Mouse (Mus musculus): ENCODE data around the gene Barx2. TPM values are rescaled to one million over a fixed set of nuclear protein-coding genes. Genes with fewer than 3 reads are reported as not detected.

Gene Barx2
- polyA plus RNA-seq, 1 experiment, result 0.14 TPM

DNA sequence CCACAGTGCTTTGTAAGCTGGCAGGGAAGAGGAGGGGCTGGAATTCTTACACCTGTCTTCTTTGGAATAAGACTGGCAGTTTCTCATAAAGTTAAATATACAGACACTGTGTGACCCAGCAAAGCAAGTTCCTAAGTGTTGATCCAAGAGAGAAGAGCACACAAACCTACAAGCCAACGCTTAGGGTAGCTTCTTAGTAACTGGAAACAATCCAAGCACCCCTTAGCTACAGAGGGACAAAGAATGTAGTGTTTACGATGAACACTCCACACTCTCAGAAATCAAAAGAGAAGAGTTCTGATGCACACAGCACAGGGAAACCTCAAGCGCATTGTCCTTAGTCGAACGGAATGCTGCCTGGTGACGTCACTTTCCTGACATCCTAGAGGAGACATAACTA, 49.4 kb downstream of the Barx2 start:
- TF ChIP-seq CTCF (IDR thresholded peaks at IDR 0.05; ENCODE audit: control insufficient read depth, insufficient read depth, insufficient replicate concordance, low read depth, low read length) (no peak), POLR2A (IDR thresholded peaks at IDR 0.05; ENCODE audit: control insufficient read depth, low read depth, low read length) (no peak)
- Histone ChIP-seq H3K27ac (ENCODE audit: control insufficient read depth, insufficient read depth, low read depth, low read length) (no peak overlapping the region), H3K27me3 (ENCODE audit: control insufficient read depth, insufficient read depth, low read length) (no peaks in the 10 kb centered on the region), H3K4me3 (ENCODE audit: control insufficient read depth, low read depth, low read length) (no peak overlapping the region), H3K4me1 (ENCODE audit: control insufficient read depth, insufficient read depth, low read length) (no peaks in the 10 kb centered on the region; the same call in 1 of the 2 replicates), H3K36me3 (ENCODE audit: control insufficient read depth, insufficient read depth, low read length) (no peaks in the 10 kb centered on the region)

DNA sequence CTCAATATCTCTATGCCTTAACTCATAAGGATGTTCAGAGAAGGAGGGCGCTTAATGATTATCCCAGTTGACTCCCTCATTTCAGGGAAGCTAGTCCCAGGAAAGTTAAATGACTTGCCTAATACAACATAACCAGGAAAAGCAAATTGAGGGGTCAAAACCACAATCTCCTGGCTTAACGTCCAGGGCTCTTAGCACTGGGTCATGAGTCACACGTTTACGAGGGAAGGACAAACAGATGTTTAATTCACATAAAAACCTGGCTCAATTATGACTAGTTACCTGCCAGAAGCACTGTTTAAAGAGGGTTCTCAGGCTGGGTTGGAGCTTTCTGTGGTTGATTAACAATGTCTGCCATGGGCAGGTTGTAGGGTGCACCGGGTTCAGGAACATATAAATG, 53.8 kb downstream of the Barx2 start:
- H3K4me1 ChIP-seq (ENCODE audit: control insufficient read depth, insufficient read depth, low read length), result peaks cover 4% of the 10 kb centered on the region; the same call in 1 of the 2 replicates
- H3K4me3 ChIP-seq (ENCODE audit: control insufficient read depth, low read depth, low read length), result no peak overlapping the region
- TF ChIP-seq POLR2A (IDR thresholded peaks at IDR 0.05; ENCODE audit: control insufficient read depth, low read depth, low read length) (no peak), CTCF (IDR thresholded peaks at IDR 0.05; ENCODE audit: control insufficient read depth, insufficient read depth, insufficient replicate concordance, low read depth, low read length) (no peak)
- no peaks in the 10 kb centered on the region for H3K36me3 ChIP-seq (ENCODE audit: control insufficient read depth, insufficient read depth, low read length)
- no peak overlapping the region for H3K27ac ChIP-seq (ENCODE audit: control insufficient read depth, insufficient read depth, low read depth, low read length)
- H3K27me3 ChIP-seq (ENCODE audit: control insufficient read depth, insufficient read depth, low read length), result no peaks in the 10 kb centered on the region

DNA sequence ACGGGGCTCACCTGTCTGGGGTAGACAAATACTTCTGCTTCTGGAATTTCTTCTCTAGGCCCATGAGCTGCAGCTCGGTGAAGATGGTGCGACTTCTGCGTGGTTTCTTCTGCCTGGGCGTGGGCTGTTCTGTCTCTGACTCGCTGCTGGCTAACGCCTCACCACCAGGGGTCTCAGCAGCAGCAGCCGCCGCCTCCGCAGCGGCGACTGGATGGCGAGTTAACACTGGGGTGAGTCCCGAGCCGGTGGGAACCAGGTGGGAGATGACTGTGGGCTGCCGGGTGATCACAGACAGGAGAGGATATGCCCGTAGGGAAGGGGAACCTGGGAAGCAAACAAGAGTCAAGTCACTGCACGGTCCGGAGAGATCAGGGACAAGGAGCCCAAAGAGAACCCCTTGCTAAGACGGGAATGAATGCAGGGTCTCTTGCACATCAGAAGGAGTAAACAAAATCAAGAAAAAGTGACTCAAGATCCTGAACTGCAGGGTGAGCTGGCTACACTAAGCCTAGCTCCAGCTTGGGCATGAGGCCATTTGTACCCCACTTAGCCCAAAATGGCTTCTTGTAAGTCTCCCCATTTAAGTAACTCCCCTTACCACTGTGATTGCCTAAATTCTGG, 54.4 kb downstream of the Barx2 start:
- Histone ChIP-seq H3K36me3 (ENCODE audit: control insufficient read depth, insufficient read depth, low read length) (no peaks in the 10 kb centered on the region), H3K27me3 (ENCODE audit: control insufficient read depth, insufficient read depth, low read length) (no peaks in the 10 kb centered on the region), H3K27ac (ENCODE audit: control insufficient read depth, insufficient read depth, low read depth, low read length) (no peak overlapping the region), H3K4me3 (ENCODE audit: control insufficient read depth, low read depth, low read length) (no peak overlapping the region), H3K4me1 (ENCODE audit: control insufficient read depth, insufficient read depth, low read length) (peaks cover 4% of the 10 kb centered on the region; the same call in 1 of the 2 replicates)
- no peak for TF ChIP-seq POLR2A (IDR thresholded peaks at IDR 0.05; ENCODE audit: control insufficient read depth, low read depth, low read length)
- TF ChIP-seq CTCF (IDR thresholded peaks at IDR 0.05; ENCODE audit: control insufficient read depth, insufficient read depth, insufficient replicate concordance, low read depth, low read length), result no peak; the same call in 1 of the 2 replicates

DNA sequence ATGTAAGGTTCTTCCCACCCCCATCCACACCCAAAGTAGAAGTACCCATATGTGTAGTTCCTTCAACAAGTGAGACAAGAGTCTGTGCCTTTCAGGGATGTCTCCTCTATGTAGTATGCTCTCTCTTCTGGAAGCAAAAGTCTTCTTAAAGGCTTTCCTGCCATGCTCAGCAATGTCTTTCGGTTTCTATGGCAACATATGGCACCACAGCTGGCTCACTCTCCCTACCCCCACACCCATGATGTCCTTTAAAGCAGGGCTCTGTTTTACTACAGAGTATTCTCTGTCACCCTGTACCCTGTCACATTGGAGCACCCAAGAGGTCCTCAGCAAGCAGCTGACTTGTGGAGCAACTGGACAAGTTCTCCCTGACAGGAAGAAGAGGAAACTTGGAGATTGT, 55.8 kb downstream of the Barx2 start:
- no peaks in the 10 kb centered on the region for H3K27me3 ChIP-seq (ENCODE audit: control insufficient read depth, insufficient read depth, low read length)
- H3K4me3 ChIP-seq (ENCODE audit: control insufficient read depth, low read depth, low read length), result no peak overlapping the region
- no peaks in the 10 kb centered on the region for H3K36me3 ChIP-seq (ENCODE audit: control insufficient read depth, insufficient read depth, low read length)
- TF ChIP-seq POLR2A (IDR thresholded peaks at IDR 0.05; ENCODE audit: control insufficient read depth, low read depth, low read length) (no peak), CTCF (IDR thresholded peaks at IDR 0.05; ENCODE audit: control insufficient read depth, insufficient read depth, insufficient replicate concordance, low read depth, low read length) (no peak)
- H3K4me1 ChIP-seq (ENCODE audit: control insufficient read depth, insufficient read depth, low read length), result peaks cover 4% of the 10 kb centered on the region; the same call in 1 of the 2 replicates
- no peak overlapping the region for H3K27ac ChIP-seq (ENCODE audit: control insufficient read depth, insufficient read depth, low read depth, low read length)

DNA sequence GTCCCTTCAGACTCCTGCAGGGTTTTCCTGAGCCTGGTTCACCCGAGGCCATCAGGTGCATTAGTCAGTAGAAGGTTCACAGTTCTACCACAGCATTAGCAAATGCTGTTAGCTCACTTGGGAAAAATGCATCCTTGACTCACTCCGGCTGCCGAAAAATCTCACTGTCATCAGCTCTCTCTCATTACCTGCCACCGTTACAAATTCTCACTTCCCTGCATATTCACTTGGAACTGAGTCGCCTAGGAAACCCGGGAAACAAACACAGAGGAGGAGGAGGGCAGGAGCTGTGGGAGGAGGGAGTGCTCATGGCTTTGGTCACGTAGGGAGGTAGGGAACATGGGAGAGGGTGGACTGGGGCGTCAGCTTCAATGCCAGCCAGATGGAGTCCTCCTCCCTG, 56.8 kb downstream of the Barx2 start:
- no peak overlapping the region for H3K4me3 ChIP-seq (ENCODE audit: control insufficient read depth, low read depth, low read length)
- TF ChIP-seq CTCF (IDR thresholded peaks at IDR 0.05; ENCODE audit: control insufficient read depth, insufficient read depth, insufficient replicate concordance, low read depth, low read length) (no peak), POLR2A (IDR thresholded peaks at IDR 0.05; ENCODE audit: control insufficient read depth, low read depth, low read length) (no peak)
- no peak overlapping the region for H3K27ac ChIP-seq (ENCODE audit: control insufficient read depth, insufficient read depth, low read depth, low read length)

DNA sequence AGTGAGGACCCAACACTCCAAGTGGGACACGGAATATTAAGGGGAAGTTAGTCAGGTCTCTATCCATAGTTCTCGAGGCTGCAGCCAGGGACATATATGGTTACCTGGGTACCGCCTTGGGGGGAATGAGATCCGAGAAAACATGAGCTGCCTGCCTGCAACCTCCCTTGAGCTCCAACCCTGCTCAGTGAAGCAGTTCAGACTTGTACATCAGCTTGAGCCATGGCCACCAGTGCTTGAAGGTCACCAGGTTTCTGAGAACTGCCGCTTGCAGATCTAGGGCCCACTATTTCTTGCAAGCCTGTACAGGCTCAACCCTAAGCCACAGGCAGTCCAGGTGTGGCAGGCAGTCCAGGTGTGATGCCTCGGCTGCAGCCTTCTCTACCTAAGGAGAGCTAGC, 57.6 kb downstream of the Barx2 start:
- Histone ChIP-seq H3K4me1 (ENCODE audit: control insufficient read depth, insufficient read depth, low read length) (peaks cover 4% of the 10 kb centered on the region; the same call in 1 of the 2 replicates), H3K36me3 (ENCODE audit: control insufficient read depth, insufficient read depth, low read length) (no peaks in the 10 kb centered on the region), H3K27ac (ENCODE audit: control insufficient read depth, insufficient read depth, low read depth, low read length) (no peak overlapping the region), H3K27me3 (ENCODE audit: control insufficient read depth, insufficient read depth, low read length) (no peaks in the 10 kb centered on the region), H3K4me3 (ENCODE audit: control insufficient read depth, low read depth, low read length) (no peak overlapping the region)
- TF ChIP-seq CTCF (IDR thresholded peaks at IDR 0.05; ENCODE audit: control insufficient read depth, insufficient read depth, insufficient replicate concordance, low read depth, low read length) (no peak), POLR2A (IDR thresholded peaks at IDR 0.05; ENCODE audit: control insufficient read depth, low read depth, low read length) (no peak)

More for the DNA sequence above, 56.8 kb downstream of the Barx2 start:
- H3K27me3 ChIP-seq (ENCODE audit: control insufficient read depth, insufficient read depth, low read length), result no peaks in the 10 kb centered on the region
- H3K36me3 ChIP-seq (ENCODE audit: control insufficient read depth, insufficient read depth, low read length), result no peaks in the 10 kb centered on the region
- H3K4me1 ChIP-seq (ENCODE audit: control insufficient read depth, insufficient read depth, low read length), result peaks cover 4% of the 10 kb centered on the region; the same call in 1 of the 2 replicates

DNA sequence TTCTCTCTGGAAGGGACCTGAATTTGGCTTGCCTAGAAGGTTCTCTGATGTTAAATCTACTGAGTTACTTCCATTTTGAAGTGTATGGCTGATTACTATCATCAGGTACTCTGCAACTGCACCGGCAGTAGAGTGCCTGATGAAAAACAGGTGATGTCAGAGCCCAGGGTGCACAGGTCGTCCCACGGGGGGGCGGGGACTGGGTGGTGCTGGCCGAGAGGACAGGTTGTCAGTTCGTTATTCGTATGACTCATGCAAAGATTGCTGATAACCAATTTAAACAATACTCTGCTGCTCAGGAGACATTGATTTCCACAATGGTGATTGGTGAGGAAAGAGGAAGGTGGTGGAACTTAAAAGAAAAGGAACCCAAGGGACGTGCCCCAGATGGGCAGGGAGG, 61.6 kb downstream of the Barx2 start:
- no peak overlapping the region for H3K4me3 ChIP-seq (ENCODE audit: control insufficient read depth, low read depth, low read length)
- no peaks in the 10 kb centered on the region for H3K27me3 ChIP-seq (ENCODE audit: control insufficient read depth, insufficient read depth, low read length)
- no peaks in the 10 kb centered on the region for H3K36me3 ChIP-seq (ENCODE audit: control insufficient read depth, insufficient read depth, low read length)
- TF ChIP-seq CTCF (IDR thresholded peaks at IDR 0.05; ENCODE audit: control insufficient read depth, insufficient read depth, insufficient replicate concordance, low read depth, low read length), result no peak
- no peak for TF ChIP-seq POLR2A (IDR thresholded peaks at IDR 0.05; ENCODE audit: control insufficient read depth, low read depth, low read length)
- H3K4me1 ChIP-seq (ENCODE audit: control insufficient read depth, insufficient read depth, low read length), result no peaks in the 10 kb centered on the region
- no peak overlapping the region for H3K27ac ChIP-seq (ENCODE audit: control insufficient read depth, insufficient read depth, low read depth, low read length)
